Mouse (Mus musculus): ENCODE data around the gene Aplp1. TPM values are rescaled to one million over a fixed set of nuclear protein-coding genes. Genes with fewer than 3 reads are reported as not detected.
A peak's percentile ranks its signal among the peaks of the same experiment; 100 is the strongest.

The Aplp1 gene
- total RNA-seq, 2 experiments from 2014 or later, result 1,244 to 1,325 TPM

DNA sequence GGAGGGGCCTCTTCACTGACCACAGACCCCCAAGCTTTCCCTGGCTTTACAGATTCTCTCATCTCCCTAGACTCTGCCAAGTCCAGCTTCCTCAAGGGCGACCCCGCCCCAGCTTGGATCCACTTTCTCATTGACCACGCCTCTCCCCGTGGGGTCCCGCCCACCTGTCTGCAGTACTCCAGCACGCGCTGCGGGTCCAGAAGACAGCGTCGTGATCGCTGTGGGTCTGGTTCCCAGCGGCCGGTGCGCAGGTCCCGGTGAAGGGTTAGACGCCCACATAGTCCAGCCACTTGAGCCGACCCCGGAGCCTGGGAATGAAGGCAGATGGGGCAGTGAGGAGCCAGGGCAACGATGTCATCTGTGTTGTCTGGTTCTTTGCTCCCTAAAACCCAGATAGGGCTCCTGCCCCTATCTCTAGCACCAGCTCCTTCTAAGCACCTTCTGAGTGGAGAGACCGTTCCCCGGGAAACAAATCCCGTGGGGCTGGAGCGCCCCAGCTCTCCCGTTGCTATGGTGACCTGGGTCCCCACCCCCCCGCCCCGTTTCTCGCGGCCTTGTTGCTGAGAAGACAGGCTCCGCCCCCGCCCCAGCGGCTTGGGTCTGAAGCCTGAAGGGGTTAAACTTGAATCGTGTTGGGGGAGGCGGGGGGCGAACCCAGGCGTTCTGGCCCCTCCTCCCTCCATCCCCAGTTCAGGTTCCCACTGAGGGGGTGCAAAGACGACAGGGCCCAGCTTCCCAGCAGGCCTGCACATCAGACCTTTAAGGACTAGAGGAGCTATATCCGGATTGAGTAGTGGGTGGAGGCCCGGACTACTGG lies 973 bp downstream of the Aplp1 start:
- DNase-seq, result peak; percentile 58 to 68

DNA sequence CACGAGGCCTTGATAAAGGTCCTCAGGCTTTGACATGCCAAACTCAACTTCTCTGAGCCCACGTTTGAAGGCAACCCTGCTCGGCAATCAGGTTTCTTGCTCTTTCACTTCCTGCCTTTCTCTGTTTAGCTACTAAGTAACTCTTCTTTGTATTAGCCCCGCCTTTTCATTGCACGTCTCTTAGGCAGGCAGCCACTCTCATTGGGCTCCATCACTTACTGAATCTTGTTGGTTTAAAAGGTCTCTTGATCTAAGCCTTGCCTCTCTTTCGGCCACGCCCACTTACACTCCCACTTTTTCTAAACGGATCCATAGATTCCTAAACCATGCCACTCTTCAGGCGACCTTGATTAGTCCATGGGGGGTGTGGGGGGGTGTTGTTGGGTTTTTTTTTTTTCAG lies 1.6 kb downstream of the Aplp1 start:
- DNase-seq, result no peak

DNA sequence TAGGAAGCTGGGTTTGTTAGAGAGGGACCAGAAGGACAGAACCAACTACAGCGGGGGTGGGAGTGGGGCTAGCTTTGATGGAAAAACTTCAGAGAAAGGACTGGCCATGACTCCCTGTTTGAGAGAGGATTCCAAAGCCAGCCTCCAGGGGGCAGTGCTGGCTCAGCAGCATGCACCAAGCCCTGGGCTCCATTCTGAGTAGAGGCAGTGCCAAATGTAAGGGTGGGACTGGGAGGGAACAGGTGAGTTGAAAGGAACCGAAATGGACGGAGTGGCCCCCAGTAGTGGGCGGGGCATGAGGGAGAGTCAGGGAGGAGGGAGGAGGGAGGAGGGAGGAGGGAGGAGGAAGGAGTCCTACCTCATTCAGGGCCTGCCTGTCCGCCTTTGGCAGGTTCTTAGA lies 4.6 kb downstream of the Aplp1 start:
- peak in 1 of 2 experiments; percentile 60 for DNase-seq

DNA sequence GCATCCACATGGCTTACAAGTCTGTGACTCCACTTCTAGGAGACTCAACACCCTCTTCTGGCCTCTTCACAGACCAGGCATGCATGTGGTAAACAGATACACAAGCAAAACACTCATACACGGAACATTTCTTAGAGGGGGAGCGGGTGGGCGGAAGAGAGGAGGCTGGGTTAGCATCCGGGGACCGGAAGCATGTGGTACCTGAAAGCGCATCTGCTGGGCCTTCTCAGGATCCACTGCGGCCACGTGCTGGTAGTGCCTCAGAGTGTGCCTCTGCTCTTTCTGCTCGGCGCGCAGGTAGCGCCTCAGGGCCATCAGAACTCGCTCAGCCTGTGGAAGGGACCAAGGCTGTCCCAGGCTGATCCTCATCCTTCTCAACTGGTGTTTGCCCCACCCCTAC lies 5.6 kb downstream of the Aplp1 start:
- DNase-seq, result no peak

DNA sequence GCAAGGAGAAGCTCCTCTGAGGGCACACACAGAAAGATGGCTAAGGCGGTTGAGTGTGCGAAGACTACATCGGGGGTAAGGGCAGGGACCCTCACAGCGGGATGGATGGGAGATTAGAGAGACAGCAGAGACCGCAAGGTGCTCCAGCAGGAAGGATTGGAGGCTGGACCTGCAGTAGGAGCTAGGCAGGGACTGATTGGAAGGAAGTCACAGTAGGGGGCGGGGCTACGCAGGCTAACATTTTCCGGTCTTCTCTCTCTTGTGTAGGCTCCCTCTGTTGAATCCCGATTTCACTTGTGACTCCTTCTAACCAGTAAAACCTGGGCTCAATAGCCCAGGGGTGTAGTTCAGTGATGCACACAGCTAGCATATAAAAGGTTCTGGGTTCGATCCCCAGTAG lies 8.5 kb downstream of the Aplp1 start:
- no peak for DNase-seq

DNA sequence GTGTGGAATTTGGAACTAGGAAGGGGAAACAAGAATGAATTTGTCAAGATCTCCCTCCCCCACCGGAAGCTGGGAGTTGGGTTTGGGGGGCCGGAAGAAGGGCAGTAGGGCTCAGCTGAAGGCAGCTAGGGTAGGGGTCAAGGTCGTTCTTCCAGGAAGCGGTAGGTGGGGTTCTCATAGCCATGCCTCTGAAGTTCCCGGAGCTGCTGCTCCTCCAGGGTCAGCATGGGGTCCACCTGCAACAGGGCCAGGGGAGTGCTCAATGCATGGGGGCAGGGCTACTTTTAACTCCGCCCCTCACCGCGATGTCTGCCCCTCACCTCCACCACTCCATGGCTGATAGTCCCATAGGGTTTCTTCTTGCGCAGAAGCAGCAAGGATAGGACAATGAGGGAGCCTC lies 10.2 kb downstream of the Aplp1 start:
- no peak for DNase-seq

DNA sequence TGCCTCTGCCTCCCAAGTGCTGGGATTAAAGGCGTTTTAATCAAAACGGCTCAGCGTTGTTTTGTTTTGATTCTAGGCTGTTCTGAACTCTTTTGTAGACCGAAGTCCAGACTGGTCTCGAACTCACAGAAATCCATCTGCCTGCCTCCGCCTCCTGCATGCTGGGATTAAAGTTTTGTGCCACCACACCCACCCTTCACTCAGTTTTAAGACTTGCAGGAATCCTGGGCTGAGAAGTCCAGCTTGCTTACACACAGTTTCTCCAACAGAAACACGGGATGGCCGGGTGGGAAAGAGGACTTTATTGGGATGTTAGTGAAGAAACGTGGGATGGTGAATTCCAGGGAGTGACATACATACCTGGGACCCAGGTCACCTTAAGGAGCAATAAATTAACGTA lies 10.6 kb downstream of the Aplp1 start:
- no peak for DNase-seq

DNA sequence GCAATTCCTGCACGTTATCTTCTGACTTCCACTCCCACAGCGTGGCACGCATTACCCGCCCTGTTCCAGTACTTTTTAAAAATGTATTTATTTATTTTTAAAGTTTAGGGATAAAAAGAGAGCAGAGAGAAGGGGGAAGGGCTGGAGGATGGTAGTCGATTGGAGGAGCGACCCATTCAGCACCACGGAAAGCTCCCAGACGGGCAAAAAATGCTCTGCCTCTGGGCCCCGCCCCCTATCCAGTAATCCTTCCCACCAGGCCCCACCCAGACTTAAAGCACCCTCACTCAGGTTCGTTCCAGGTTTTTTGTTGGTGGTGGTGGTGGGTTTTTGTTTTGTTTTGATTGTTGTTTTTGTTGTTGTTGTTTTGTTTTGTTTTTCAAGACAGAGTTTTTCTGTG lies 11.1 kb downstream of the Aplp1 start:
- no peak for DNase-seq

DNA sequence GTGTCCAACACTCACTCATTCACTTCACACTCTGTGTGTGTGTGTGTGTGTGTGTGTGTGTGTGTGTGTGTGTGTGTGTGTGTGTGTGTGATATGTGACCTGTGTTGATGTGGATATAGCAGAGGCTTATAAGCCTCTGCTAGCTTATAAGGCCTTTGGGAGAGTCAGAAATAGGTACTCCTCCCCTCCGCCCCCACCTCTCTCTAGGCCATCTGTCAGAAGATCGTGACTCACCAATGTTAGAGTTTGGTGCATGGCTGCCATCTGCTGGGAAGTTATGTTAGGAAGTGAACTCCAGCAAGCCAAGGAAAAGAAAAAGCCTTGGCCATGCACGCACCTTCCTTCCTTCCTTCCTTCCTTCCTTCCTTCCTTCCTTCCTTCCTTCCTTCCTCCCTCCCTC lies 13.5 kb downstream of the Aplp1 start:
- peak; percentile 77 to 84 for DNase-seq

DNA sequence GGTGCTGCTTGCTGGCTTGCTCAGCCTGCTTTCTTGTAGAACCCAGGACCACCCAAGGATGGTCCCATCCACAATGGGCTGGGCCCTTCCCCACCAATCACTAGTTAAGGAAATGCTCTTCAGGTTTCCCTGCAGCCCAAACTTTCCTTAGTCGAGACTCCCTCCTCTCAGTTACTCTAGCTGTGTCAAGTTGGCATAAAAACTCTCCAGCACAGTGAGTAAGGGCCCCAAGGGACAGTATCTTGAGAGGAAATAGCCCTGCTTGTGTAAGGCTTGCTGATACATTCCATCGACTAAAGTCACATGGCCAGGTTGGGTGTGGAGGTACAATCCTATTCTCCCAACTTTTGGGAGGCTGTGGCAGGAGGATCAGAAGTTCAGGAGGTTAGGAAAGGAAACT lies 15.1 kb downstream of the Aplp1 start:
- no peak for DNase-seq

DNA sequence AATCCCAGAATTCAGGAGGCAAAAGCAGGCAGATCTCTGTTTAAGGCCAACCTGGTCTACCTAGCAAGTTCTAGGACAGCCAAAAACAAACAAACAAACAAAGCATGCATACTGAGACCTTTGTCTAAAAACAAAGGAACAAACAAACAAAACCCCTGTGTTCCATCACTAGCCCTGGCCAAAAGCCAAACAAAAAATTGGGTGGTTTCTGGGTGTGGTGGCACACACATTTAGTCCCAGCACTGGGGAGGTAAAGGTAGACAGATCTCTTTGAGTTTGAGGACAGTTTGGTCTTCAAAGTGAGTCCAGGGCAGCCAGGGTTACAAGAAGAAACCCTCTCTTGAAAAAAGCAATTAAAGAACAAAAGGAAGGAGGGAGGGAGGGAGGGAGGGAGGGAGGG lies 16.0 kb downstream of the Aplp1 start:
- no peak for DNase-seq

DNA sequence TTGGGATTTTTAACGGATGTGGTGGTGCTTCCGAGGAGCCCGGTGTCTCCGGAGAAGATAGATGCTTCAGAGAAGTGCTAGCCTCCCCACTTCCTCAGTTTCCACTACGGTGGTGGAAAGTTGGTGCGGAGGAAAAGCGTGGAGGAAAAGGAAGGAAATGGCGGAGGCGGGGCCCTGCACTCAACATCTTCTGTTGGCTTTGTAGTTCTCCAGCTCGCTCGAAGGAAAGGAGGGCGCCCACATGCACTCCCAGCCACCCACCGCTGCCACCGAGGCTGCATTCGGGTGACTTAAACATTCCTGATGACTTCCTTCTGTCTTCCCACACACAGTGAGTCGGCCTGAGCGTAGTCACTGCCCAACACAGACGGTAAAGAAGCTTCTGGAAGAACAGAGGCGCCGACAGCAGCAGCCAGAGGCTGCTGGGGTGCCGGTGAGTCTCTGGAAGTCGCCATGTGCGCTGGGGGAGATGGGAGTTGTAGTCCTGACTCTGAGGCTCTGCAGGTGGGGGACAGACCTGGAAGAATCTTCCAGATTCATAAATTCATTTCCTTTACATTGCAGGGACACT lies 22.2 kb downstream of the Aplp1 start:
- peak; percentile 50 to 51 for DNase-seq

DNA sequence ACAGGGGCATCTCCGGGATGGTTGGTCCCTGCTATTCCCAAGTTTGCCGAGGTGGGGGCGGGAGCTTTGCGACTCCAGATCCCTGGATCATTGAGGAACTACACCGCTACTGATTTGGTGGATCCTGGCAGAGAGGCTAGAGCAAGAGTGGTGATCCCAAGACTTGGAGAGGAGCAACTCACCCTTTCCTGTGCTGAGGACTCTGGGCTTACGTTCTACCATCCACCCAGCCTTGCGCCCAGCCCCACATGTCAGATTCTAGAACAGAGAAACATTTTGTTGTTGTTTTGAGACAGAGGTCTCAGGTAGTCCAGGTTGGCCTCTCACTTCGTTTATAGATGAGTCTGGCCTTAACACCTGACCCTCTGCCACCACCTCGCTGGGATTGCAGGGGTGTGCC lies 22.8 kb downstream of the Aplp1 start:
- DNase-seq, result no peak

DNA sequence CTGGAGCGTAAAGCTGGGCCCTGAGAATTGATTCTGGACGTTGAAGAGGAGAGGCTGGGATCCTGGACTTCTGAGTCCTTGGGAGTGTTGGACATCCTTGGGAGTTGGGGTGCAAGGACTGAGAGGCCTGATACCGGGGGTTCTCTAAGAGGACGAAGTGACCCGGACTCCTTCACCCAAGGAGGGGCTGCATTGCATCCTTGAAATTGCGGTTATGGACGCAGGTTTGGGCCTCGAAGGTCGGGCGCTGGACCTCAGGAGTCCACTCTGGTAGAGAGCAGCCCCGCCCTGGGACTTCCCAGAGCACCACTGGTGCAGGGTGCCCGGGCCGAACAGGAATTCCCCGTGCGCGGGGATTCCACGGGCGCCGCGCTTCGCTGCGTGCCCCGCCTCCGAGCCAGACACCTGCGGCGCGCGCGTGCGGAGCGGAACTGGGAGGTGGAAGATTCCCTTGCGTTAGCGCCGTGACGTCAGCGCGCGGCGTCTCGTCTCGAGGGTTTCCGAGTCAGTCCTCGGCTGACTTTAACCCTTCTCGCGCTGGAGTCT lies 23.4 kb downstream of the Aplp1 start:
- peak; percentile 90 to 91 for DNase-seq

DNA sequence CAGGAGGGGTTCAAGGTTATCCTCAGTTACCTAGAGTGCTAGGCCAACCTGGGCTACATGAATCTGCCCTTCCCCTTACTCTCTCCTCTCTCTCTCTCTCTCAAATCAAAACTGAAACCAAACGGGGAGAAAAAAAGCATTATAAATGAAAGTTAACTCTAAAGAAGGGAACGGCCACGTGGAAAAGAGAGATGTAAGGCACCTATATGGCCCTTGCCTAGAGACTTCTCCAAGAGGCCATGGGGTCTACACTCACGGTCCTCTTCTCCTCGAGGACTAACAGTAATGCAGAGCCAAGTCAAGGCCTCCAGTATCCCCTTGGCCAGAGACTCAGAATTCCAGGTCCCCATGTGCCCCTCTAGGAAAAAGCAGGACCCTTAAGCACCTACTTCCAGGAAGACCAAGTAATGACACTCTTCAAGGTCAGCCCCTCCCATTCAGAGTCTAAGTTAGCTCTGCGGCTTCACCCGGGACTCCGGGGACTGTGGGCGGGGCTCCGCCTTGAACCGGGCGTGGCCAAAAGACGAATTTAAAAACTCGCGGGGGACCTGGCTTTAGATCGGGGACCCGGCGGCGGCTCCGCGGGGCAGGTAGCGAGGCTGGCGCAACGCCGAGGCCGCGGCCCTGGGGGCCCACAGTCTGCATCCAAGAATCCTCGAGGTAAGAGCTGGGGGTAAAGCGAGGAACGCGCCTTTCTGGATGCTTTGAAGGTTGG lies 24.0 kb downstream of the Aplp1 start, which contains the start of gene Nfkbid:
Nfkbid (plus strand) TSS at position 558 of the 715 bp plus-strand sequence.
- peak in 1 of 2 experiments; percentile 34 for DNase-seq

DNA sequence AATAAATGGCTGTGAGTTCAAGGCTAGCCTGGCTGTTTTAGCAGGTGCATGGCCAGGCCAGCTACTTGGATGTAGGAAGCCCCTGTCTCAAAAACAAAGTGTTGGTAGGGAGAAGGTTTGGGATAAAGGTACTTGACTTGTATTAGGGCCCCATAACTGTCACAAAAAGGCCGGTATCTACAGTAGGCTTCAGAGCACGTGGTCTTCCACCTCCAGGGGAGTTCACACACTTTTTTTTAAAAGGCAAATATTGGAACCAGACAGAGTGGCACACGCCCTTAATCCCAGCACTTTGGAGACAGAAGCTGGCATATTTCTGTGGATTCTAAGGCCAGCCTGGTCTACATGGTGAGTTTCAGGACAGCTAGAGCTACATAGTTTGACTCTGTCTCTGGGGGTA lies 24.7 kb downstream of the Aplp1 start:
- DNase-seq, result no peak

DNA sequence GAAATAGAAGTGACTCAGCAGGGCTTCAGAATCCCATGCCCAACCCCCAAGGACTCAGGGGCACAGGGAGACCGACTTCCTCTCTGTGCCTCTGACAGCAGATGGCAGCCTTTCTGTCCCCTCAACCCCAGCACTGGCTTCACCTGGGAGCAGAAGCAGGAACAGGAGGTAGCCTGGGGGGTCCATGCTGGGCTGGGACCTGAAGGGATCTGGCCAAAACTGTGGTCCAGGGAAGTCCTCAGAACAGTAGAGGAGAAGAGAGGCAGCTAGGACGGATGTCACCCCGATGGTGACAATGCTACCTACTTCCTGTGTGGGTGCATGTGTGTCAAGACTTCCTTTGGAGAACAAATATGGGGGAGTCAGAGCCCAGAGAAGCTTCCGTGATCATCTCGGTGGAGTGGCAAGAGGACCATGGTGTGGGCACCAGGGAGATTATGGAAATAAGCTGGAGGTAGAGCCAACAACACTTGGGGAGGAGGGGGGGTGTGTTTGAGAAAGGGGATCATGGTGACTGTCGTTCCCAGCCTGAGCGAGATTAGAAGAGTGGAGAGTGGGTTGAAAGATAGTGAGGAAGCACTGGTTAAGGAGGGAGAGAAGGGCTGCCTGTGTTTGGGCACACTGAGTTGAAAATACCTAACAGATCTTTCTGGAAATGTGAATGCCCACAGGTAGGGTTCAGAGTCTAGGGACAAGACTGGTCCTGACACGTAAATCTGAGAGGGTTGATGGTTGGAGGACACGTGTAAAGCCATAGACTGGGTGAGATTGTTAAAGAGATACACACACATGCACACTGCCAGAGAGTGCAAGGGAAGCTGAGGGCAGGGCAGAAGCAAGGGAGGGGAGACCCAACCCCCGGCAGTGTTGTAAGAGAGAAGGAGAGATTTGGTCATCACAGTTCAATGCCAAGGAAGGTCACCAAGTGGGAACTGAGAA lies 25.5 kb downstream of the Aplp1 start, which contains the start of gene Hcst:
Hcst (minus strand) TSS at position 294 of the 939 bp plus-strand sequence.
- no peak for DNase-seq

DNA sequence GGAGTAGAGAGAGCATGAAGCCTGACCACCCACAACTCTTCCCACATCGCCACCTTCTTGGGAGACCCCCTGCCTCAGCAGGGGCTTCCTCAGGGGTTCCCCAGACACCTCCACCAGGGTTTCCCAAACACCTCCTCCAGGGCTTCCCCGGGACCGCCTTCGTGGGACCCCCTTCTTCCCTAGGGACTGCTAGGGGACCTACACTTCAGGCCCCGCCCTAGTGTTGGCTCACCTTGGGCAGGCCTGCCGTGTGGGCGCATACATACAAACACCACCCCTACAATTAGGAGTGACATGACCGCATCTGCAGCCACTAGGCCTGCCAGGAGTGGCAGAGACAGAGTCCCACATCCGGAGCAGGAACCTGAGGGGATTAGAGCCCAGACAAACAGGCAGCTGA lies 27.5 kb downstream of the Aplp1 start:
- no peak for DNase-seq

DNA sequence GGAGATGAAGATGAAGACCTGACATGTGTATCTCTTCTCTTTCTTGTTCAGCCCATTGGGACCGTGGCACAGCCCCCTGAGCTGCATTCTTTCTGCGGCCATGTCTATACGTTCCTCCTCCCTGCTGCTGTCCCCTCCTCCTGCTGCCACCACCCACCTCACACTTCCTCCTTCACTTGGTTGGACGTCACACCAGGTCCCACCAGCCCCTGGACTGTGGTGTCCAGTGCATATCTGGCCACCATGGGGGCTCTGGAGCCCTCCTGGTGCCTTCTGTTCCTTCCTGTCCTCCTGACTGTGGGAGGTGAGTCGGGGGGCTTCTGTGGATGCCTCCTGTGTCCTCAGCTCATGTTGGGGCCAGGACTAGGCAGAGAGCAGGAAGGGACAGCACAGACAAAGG lies 31.7 kb downstream of the Aplp1 start, which contains the start of gene Tyrobp:
Tyrobp (plus strand) TSS at position 165 of the 400 bp plus-strand sequence.
- DNase-seq, result no peak

DNA sequence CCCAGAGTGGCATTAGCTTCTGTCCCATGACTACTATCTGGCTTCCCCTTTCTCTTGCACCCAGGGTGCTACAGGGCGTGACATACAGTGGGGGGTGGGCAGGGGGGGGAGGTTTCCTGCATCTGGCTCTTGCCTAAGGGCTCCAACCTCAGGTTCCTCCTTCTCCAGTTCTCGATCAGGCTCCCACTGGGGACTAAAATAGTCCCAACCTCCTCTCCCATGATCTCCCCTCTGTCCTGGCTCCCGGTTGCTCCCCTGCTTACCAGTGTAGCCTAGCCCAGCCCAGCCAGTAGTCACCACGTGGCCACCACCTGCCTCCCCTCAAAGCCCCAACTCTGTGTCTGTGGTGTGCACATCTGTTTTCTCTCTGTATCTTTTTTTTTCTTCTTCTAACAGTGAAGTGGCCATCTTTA lies 32.6 kb downstream of the Aplp1 start:
- DNase-seq, result no peak

DNA sequence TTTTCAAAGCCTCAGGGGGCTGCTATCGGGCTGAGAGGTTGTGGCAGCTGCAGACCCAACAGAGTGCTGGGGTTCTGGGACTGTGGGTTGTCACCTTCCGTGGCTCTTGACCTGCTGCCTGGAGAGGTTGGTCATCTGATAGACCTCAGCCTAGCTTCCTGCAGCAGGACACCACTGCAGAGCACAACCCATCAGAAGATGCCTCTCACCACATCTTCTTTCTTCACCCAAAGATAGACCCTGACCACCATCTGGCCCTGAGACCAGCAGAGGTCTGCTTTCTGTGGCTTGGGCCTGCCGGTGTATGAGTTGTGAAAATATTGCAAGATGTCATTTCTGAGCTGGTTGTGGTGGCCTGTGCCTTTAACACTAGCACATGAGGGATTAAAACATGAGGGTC lies 34.3 kb downstream of the Aplp1 start:
- DNase-seq, result no peak

DNA sequence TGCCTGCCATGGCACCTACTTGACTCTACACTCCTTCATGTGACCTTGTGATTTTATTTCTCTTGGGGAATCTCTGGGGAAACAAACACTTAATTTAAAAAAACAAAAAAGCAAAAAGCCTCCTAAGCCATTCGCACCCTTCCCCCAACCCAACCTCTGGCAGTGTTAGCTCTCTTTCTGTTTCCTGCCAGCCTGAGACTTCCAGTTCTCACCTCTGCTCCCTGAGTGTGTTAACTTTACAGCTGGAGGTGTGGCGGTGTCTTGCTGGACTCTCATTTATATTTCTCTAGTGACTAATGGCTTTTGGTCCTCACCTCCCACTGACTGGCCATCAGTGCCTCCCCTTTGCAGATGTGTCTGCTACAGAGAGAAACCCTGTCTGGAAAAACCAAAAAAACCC lies 35.5 kb downstream of the Aplp1 start:
- DNase-seq, result no peak

All from layer of hippocampus, postnatal 36 days (tissue).